Mouse (Mus musculus) forebrain, postnatal 0 days (tissue): ENCODE data around the gene D330045A20Rik. TPM values are rescaled to one million over a fixed set of nuclear protein-coding genes. Genes with fewer than 3 reads are reported as not detected.
"Not testable (repeated sequence)": the region's sequence is repeated elsewhere in the genome, so short reads cannot be mapped to it uniquely, and the experiment has no call there.

Experiments
- ATAC-seq: fragments of 200-750 bp; cut with Nextera tagmentation; 2 replicates; pipeline ENCODE4 v1.8.0; 2017; ENCODE audit warnings: mild to moderate bottlenecking, moderate library complexity
- DNase-seq: peaks from one replicate; pipeline ENCODE4 v3.0.0-alpha.2; 2015
- H3K27ac ChIP-seq: fragments of 300-500 bp; sonication (generic); 2 replicates; pipeline ENCODE4 v1.5.1; 2014; ENCODE audit warnings: low read depth, mild to moderate bottlenecking, antibody characterized with exemption, low read length, moderate library complexity, mixed read lengths
- H3K27me3 ChIP-seq: fragments of 300-500 bp; sonication (generic); 2 replicates; pipeline ENCODE4 v1.6.1; 2014; ENCODE audit warnings: mild to moderate bottlenecking, low read length, mixed read lengths; ENCODE audit not compliant: insufficient read depth
- H3K36me3 ChIP-seq: fragments of 300-500 bp; sonication (generic); 2 replicates; pipeline ENCODE4 v1.6.1; 2014; ENCODE audit warnings: mild to moderate bottlenecking, moderate library complexity; ENCODE audit not compliant: insufficient read depth
- H3K4me1 ChIP-seq: fragments of 300-500 bp; sonication (generic); 2 replicates; pipeline ENCODE4 v1.6.1; 2014; ENCODE audit warnings: antibody characterized with exemption; ENCODE audit not compliant: insufficient read depth
- H3K4me2 ChIP-seq: fragments of 300-500 bp; sonication (generic); 2 replicates; pipeline ENCODE4 v1.6.1; 2014; ENCODE audit warnings: low read depth, mild to moderate bottlenecking, moderate library complexity
- H3K4me3 ChIP-seq: fragments of 300-500 bp; sonication (generic); 2 replicates; pipeline ENCODE4 v1.5.1; 2014; ENCODE audit warnings: low read depth, low read length, mixed read lengths
- H3K9ac ChIP-seq: fragments of 300-500 bp; sonication (generic); 2 replicates; pipeline ENCODE4 v1.6.1; 2014; ENCODE audit warnings: mild to moderate bottlenecking
- H3K9me3 ChIP-seq: fragments of 300-500 bp; sonication (generic); 2 replicates; pipeline ENCODE4 v1.6.1; 2016; ENCODE audit warnings: low read length
- CTCF ChIP-seq: sonication (generic); IDR thresholded peaks from 2 replicates; pipeline ENCODE4 v1.5.1; 2016; ENCODE audit warnings: antibody characterized with exemption, control low read depth, low read depth
- WGBS: fragments of 180-500 bp; shearing (Covaris S2); extraction: QIAGEN DNeasy Blood & Tissue Kit; methylation state at CpG from one replicate; pipeline ENCODE4 v1.1.7; 2014; 5-methylcytosine and 5-hydroxymethylcytosine counted together
- polyA plus RNA-seq: library from polyadenylated mRNA; unstranded; fragments of >200 nt; fragmentation: Nextera tagmentation; extraction: Ambion mirVana; gene quantifications from 2 replicates; pipeline ENCODE4 v1.2.1, GENCODE M21; 2015
- total RNA-seq: library from RNA; depleted of rRNA; stranded (reverse); fragments of >200 nt; gene quantifications from 2 replicates; pipeline ENCODE4 v1.2.3, GENCODE M21; 2014; rRNA removed

The D330045A20Rik gene
- total and polyA plus RNA-seq, 2 experiments from 2014 or later = 1.3 to 1.8 TPM

DNA sequence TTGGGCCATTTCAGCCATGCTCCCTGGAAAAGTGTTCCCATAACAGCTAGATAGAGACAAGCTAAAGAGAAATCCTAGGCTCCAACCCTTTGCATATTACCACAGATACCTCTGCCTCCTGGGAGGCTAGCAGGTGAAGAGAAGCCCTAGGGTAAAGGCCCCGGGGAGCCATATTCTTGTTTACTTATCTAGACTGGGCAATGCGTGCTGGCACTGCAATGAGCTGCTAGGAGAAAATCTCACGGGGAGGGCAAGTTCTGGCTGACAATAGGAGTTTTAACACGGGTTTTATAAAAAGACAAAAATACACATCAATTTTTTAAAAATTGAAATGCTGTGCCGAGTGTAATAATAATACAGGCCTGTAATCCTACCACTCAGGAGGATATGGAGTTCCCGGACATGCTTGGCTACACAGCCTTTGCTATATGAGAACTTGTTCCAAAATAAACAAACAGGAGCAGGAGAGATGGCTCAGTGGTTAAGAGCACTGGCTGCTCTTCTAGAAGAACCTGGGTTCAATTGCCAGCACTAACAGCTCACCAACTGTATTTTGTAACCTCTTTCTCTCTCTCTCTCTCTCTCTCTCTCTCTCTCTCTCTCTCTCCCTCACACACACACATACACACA lies 98.6 kb downstream of the D330045A20Rik start:
- WGBS = 77% methylated on average over 6 of the region's 6 CpGs
- Histone ChIP-seq H3K4me2 (no peak overlapping the region), H3K9ac (no peak overlapping the region), H3K4me1 (no peaks in the 10 kb centered on the region), H3K9me3 (no peaks in the 10 kb centered on the region), H3K4me3 (no peak overlapping the region), H3K27me3 (no peaks in the 10 kb centered on the region), H3K36me3 (no peaks in the 10 kb centered on the region), H3K27ac (no peak overlapping the region)
- DNase-seq (no peak), ATAC-seq (no peak)
- no peak for TF ChIP-seq CTCF

DNA sequence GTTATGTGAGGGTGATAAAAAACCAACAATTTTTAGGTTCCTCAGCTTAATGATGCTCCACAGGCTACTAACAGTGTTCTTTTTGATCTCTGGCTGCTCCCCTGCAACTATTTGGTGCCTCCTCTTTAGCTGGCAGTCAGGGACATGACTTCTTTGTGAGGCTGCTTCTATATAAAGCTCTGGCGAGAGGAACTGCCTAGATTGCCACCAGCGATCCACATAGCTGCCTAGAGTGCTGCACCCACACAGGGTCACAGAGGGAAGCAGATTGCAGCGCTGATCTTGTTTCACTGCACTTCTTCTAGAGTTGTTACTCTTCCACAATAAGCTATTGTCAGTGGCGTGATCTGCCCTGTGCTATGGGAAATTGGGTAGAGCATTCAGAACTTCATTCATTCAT lies 103.4 kb downstream of the D330045A20Rik start:
- Histone ChIP-seq H3K27me3 (no peaks in the 10 kb centered on the region), H3K4me1 (no peaks in the 10 kb centered on the region), H3K9ac (no peak overlapping the region), H3K36me3 (no peaks in the 10 kb centered on the region), H3K9me3 (no peaks in the 10 kb centered on the region), H3K27ac (no peak overlapping the region), H3K4me2 (no peak overlapping the region), H3K4me3 (no peak overlapping the region)
- WGBS = 41% methylated on average over 4 of the region's 4 CpGs
- ATAC-seq = no peak
- no peak for DNase-seq
- no peak for TF ChIP-seq CTCF

DNA sequence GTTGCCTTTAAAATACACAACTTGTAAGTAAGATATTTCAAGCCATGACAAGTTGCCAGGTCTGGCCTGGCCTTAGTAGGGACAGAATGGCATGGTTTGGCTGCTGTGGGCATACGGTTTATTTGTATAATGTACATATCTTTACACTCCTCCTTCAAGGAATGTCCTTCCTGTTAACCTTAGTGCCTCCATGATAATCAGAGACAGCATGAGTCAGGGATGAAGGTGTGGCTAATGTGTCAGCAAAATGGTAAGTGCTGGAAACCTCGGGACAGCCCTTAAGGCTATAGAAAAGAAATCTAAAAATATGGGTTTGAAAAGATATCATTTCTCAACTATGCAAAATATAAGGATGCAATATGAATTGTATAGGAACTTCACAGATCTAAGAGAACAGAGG lies 106.5 kb downstream of the D330045A20Rik start:
- not testable (repeated sequence) for H3K9ac ChIP-seq, H3K27ac ChIP-seq, H3K4me2 ChIP-seq, H3K9me3 ChIP-seq, H3K4me3 ChIP-seq, H3K4me1 ChIP-seq, H3K27me3 ChIP-seq, ATAC-seq, H3K36me3 ChIP-seq, DNase-seq
- 83% methylated on average over 2 of the region's 2 CpGs for WGBS

DNA sequence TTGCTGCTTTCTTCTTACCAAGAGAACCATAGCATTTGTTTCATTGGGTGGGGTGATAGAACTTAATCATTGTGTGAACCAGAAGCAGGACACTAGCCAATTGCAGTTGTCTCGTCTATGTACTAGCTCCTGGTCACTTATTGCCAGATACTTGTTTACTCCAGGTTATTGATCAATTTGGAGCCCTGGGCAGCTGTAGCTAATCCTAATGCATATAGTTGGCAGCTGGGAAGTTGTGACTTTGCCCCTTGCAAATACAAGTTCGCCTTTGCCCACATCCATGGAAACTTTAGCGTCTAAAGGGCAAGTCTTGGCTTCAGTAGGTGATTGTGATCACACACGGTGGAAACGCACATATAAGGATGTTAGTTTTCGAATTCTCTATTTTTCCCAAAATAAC lies 116.2 kb downstream of the D330045A20Rik start:
- Histone ChIP-seq H3K27me3 (no peaks in the 10 kb centered on the region; the same call in 1 of the 2 replicates), H3K36me3 (no peaks in the 10 kb centered on the region), H3K9ac (no peak overlapping the region), H3K27ac (no peak overlapping the region), H3K9me3 (no peaks in the 10 kb centered on the region), H3K4me2 (no peak overlapping the region), H3K4me1 (no peaks in the 10 kb centered on the region), H3K4me3 (no peak overlapping the region)
- ATAC-seq (no peak), DNase-seq (no peak)
- WGBS = 85% methylated on average over 6 of the region's 6 CpGs
- TF ChIP-seq CTCF = no peak

Other genes starting within 250 kb of the D330045A20Rik start
- gene Trap1a, start 146.7 kb upstream of the D330045A20Rik start, total RNA-seq = not detected in 2 replicates
- not detected in 2 replicates for gene Trap1a, start 146.7 kb upstream of the D330045A20Rik start, polyA plus RNA-seq
- 5.2 and 7.2 TPM in 2 replicates for gene Rnf128, start 82.9 kb downstream of the D330045A20Rik start, total RNA-seq
- gene Rnf128, start 82.9 kb downstream of the D330045A20Rik start, polyA plus RNA-seq = 4.9 and 6.6 TPM in 2 replicates
- 1.1 and 1.5 TPM in 2 replicates for gene Tbc1d8b, start 204.6 kb downstream of the D330045A20Rik start, total RNA-seq
- 0.20 and 0.30 TPM in 2 replicates for gene Tbc1d8b, start 204.6 kb downstream of the D330045A20Rik start, polyA plus RNA-seq
- gene Gm15013, start 234.1 kb downstream of the D330045A20Rik start, total RNA-seq = not detected in 2 replicates
- gene Gm15013, start 234.1 kb downstream of the D330045A20Rik start, polyA plus RNA-seq = not detected in 2 replicates